Mouse (Mus musculus): ENCODE measurements around the gene Ppard. TPM values are rescaled to one million over a fixed set of nuclear protein-coding genes. Genes with fewer than 3 reads are reported as not detected.

Ppard gene
- polyA plus RNA-seq, 1 experiment from 2014 or later = 1.3 TPM

DNA sequence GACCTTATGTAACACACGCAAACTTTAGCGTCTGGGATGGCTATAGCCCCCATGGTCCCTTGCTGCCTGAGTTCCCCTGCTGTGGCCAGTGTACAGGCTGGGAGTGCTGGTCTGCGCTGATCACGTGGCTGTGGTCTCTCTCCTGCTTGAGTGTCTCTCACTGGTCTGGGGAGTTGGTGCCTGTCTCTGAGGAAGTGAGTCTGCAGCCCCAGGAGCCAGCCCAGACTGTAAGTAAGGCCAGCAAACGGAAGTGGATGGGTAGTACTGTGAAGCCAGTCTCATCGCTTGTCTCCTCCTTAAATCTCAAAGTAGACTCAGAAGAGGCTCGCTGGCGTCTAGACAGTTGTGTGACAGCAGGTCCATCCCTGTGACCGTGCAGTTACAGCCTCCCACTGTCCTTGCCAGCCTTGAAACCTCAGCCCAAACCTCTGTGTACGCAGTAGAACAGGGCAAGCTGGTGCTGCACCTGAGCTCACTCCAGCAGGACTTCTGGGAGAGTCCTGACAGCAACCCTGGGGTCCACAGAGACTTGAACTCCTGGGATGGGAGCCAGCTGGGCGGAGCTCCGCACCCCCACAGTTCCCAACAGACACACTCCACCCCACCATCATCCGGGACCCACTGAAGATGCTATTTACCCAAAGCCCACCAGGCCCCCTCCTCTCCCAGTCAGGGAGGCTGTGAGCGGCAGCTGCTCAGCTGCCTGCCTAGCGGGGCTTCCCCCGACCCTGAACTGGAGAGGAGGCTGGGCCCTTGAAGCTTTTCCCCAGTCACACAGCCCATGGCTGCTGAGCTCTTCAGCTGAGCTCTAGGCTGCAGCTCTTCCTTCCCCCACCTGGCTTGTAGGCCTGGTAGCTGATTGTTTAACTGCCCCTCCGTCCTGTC lies 62.2 kb downstream of the Ppard start:
- Histone ChIP-seq H3K4me1 (no peaks in the 10 kb centered on the region), H3K36me3 (no peaks in the 10 kb centered on the region), H3K4me3 (no peak overlapping the region), H3K9ac (replicated peaks) (no peak overlapping the region), H3K27me3 (no peaks in the 10 kb centered on the region), H3K27ac (replicated peaks) (peak overlapping the region; percentile 34; the same call in 1 of the 2 replicates), H3K9me3 (no peaks in the 10 kb centered on the region), H3K4me2 (replicated peaks) (no peak overlapping the region)
- 72% methylated on average over 17 of the region's 17 CpGs for WGBS
- ATAC-seq (replicated peaks) = no peak

DNA sequence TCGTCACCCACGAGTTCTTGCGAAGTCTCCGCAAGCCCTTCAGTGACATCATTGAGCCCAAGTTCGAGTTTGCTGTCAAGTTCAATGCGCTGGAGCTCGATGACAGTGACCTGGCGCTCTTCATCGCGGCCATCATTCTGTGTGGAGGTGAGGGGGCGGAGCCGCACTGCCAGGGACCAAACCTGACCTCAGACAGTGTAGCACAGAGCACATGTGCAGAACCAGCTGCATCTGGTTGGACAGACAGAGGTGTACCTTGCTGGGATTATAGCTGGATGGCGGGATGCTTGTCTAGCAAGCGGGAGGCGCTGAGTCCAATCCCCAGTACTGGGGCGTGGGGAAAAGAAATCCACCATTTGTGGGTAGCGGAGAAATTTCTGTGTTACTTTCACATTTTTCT lies 66.4 kb downstream of the Ppard start:
- Histone ChIP-seq H3K36me3 (no peaks in the 10 kb centered on the region), H3K27me3 (no peaks in the 10 kb centered on the region), H3K9me3 (no peaks in the 10 kb centered on the region), H3K4me1 (no peaks in the 10 kb centered on the region), H3K27ac (replicated peaks) (no peak overlapping the region), H3K9ac (replicated peaks) (no peak overlapping the region), H3K4me3 (no peak overlapping the region), H3K4me2 (replicated peaks) (no peak overlapping the region)
- ATAC-seq (replicated peaks) = no peak
- WGBS = 93% methylated on average over 17 of the region's 17 CpGs

DNA sequence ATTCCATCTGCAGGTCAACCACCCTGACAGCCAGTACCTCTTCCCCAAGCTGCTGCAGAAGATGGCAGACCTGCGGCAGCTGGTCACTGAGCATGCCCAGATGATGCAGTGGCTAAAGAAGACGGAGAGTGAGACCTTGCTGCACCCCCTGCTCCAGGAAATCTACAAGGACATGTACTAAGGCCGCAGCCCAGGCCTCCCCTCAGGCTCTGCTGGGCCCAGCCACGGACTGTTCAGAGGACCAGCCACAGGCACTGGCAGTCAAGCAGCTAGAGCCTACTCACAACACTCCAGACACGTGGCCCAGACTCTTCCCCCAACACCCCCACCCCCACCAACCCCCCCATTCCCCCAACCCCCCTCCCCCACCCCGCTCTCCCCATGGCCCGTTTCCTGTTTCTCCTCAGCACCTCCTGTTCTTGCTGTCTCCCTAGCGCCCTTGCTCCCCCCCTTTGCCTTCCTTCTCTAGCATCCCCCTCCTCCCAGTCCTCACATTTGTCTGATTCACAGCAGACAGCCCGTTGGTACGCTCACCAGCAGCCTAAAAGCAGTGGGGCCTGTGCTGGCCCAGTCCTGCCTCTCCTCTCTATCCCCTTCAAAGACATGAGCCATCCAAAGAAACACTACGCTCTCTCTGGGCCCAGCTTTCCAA lies 67.3 kb downstream of the Ppard start:
- 59% methylated on average over 8 of the region's 11 CpGs for WGBS
- no peak for ATAC-seq (replicated peaks)
- no peaks in the 10 kb centered on the region for H3K27me3 ChIP-seq
- H3K9me3 ChIP-seq = no peaks in the 10 kb centered on the region
- H3K36me3 ChIP-seq = no peaks in the 10 kb centered on the region
- H3K4me1 ChIP-seq = no peaks in the 10 kb centered on the region
- no peak overlapping the region for H3K4me3 ChIP-seq
- H3K27ac ChIP-seq (replicated peaks) = no peak overlapping the region
- no peak overlapping the region for H3K4me2 ChIP-seq (replicated peaks)
- H3K9ac ChIP-seq (replicated peaks) = no peak overlapping the region

DNA sequence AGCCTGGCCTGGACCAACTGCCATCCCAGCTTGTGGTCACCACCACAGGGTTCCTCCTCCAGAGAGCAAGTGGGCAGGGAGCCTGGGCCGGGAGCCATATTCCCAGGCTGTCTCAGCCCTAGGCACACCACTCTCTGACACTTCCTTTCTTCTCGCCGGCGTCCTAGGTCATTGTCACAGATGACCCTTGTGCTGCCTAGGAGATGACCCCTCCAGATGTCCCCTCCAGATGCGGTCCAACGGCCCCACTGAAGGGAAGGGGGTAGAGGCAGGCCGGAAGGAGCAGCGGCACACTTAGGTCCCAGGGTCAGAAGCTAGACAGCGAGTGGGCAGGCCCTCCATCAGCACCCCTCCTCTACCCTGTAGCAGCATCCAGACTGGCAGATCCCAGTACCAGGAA lies 67.8 kb downstream of the Ppard start:
- WGBS = 79% methylated on average over 9 of the region's 9 CpGs
- no peaks in the 10 kb centered on the region for H3K27me3 ChIP-seq
- no peaks in the 10 kb centered on the region for H3K9me3 ChIP-seq
- no peak overlapping the region for H3K4me2 ChIP-seq (replicated peaks)
- H3K4me3 ChIP-seq = no peak overlapping the region
- H3K9ac ChIP-seq (replicated peaks) = no peak overlapping the region
- H3K36me3 ChIP-seq = no peaks in the 10 kb centered on the region
- no peak for ATAC-seq (replicated peaks)
- no peak overlapping the region for H3K27ac ChIP-seq (replicated peaks)
- no peaks in the 10 kb centered on the region for H3K4me1 ChIP-seq

DNA sequence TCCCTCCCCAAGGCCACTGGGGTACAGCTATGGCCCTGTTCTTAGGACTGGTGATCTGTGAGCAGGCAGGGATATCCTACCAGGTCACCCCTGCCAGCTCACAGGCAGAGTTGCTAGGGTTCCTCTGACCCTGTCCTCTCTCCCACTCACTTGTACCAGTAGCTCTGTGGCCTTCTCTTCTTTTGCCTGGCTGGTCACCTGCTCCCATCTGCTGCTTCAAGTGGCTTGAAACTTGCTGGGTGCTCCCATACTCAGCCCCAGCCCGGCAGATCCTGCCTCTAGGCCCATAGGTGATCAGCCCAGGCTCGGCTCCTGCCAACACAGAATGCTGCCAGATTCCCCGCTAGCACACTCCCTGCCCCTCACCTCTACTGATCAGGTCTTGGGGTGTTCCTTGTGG lies 68.3 kb downstream of the Ppard start:
- H3K4me2 ChIP-seq (replicated peaks) = no peak overlapping the region
- no peak for ATAC-seq (replicated peaks)
- WGBS = 68% methylated on average over 3 of the region's 3 CpGs

DNA sequence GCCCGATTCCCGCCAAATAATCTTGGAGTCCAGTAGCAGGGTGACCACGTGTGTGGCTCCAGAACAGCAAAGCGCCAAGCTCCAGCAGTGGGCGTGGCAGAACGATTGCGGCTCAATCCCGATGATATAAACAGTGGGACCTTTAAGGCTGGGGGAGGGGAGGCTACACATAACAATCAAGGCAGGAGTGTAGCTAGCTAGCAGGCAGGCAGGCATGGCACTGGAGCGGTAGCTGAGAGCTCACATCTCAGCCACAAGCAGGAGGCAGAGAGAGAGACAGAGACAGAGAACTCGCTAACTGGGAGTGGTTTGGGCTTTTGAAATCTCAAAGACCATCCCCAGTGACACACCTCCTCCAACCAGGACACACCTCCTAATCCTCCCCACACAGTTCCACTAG lies 72.7 kb downstream of the Ppard start:
- 53% methylated on average over 10 of the region's 10 CpGs for WGBS
- H3K27me3 ChIP-seq = no peaks in the 10 kb centered on the region
- H3K4me3 ChIP-seq = no peak overlapping the region
- no peaks in the 10 kb centered on the region for H3K9me3 ChIP-seq
- H3K9ac ChIP-seq (replicated peaks) = no peak overlapping the region
- H3K27ac ChIP-seq (replicated peaks) = no peak overlapping the region
- no peaks in the 10 kb centered on the region for H3K36me3 ChIP-seq
- H3K4me2 ChIP-seq (replicated peaks) = no peak overlapping the region
- H3K4me1 ChIP-seq = peaks cover 2% of the 10 kb centered on the region; the same call in 1 of the 2 replicates
- no peak for ATAC-seq (replicated peaks)

More for the DNA sequence above, 68.3 kb downstream of the Ppard start:
- Histone ChIP-seq H3K4me1 (no peaks in the 10 kb centered on the region), H3K9me3 (no peaks in the 10 kb centered on the region), H3K27me3 (no peaks in the 10 kb centered on the region), H3K36me3 (no peaks in the 10 kb centered on the region), H3K9ac (replicated peaks) (no peak overlapping the region), H3K27ac (replicated peaks) (no peak overlapping the region), H3K4me3 (no peak overlapping the region)

DNA sequence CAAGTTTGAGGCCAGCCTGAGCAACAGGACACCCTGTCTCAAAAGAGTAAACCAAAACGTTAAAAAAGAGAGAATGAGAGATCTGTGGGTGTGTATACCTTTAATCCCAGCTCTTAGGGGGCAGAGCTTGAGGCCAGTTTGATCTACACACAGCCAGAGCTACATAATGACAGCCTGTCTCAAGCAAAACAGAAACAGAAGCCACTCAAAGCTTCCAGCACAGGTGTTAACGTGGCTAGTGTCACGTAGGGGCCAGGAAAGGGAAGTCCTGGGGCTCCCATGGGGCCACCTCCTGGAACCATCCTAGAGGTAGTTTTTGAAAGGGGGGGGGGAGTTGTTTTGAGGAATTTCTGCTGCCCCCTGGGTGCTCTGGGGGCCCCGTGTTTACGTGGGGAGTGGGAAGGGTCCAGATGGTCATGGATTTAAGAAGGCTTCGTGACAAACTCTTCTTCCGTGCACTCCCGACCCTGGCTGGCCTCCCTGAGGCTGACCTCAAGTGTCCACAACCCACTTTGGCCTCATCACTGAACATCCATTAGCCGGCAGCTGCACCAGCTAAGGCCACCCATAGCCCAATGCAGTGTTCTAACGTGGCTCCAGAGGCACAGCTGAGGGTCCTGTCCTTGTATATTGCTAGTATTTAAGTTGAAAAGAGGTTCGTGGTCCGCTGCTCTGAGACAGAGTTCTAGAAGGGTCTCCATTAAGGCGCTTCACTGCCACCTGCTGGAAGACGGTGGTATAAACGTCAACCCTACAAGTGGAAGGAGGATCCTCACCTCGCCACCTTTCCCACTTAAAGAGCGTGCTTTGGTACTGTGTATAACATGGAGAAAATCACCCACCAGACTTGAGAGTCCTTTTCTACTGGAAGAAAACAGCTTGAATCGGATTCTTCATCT lies 76.0 kb downstream of the Ppard start:
- Histone ChIP-seq H3K4me1 (peaks cover 7% of the 10 kb centered on the region), H3K27me3 (no peaks in the 10 kb centered on the region), H3K9ac (replicated peaks) (no peak overlapping the region), H3K9me3 (no peaks in the 10 kb centered on the region), H3K4me2 (replicated peaks) (no peak overlapping the region), H3K36me3 (no peaks in the 10 kb centered on the region), H3K27ac (replicated peaks) (no peak overlapping the region), H3K4me3 (no peak overlapping the region)
- WGBS = 14% methylated on average over 18 of the region's 18 CpGs
- no peak for ATAC-seq (replicated peaks)

DNA sequence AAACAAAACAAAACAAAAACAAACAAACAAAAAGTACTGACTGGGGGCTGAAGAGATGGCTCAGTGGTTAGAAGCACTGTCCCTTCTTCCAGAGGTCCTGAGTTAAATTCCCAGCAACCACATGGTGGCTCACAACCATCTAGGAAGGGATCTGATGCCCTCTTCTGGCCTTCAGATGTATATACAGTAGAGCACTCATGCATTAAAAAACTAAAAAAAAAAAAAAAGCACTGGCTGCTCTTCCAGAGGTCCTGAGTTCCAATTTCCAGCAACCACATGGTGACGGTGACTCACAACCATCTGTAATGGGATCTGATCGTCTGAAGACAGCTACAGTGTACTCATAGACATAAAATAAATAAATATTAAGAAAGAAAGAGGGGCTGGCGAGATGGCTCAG lies 78.3 kb downstream of the Ppard start:
- no peak for ATAC-seq (replicated peaks)
- H3K9ac ChIP-seq (replicated peaks) = no peak overlapping the region
- H3K36me3 ChIP-seq = no peaks in the 10 kb centered on the region; the same call in 1 of the 2 replicates
- WGBS = 85% methylated on average over 3 of the region's 3 CpGs
- H3K4me2 ChIP-seq (replicated peaks) = no peak overlapping the region
- H3K4me3 ChIP-seq = no peak overlapping the region
- no peak overlapping the region for H3K27ac ChIP-seq (replicated peaks)
- H3K4me1 ChIP-seq = peaks cover 18% of the 10 kb centered on the region
- H3K9me3 ChIP-seq = no peaks in the 10 kb centered on the region
- H3K27me3 ChIP-seq = no peaks in the 10 kb centered on the region

DNA sequence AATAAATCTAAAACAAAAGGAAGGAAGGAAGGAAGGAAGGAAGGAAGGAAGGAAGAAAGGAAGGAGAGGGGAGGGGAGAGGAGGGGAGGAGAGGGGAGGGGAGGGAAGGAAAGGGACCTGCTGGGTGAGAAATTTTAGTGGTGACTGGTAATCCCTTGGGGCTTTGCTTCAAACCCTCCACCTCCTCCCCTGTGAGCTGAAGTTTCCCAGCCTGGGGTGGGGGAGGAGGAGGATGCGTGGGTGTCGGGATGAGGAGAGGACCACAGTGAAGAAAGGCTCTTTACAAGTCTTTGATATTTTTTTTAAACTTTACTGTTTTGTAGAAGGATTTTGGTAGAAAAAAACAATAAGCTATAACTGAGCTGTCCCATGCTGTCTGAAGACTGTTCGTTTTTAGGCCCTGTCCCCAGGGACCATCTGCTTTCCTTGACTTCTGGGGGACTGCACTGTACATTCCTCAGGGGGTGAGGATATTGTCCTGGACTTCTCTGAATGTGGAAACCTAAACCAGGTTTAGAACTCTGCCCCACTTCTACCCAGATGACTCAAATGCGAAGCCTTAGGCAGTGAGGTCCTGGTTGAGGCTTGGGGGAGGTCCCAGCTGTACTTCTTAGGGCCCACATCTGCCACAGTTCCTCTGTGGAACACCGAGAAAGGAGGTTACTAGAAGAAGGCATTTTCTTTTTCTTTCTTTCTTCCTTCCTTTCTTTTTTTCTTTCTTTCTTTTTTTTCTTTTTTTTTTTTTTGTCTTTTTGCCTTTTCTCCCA lies 79.0 kb downstream of the Ppard start:
- ATAC-seq (replicated peaks) = no peak
- 84% methylated on average over 5 of the region's 5 CpGs for WGBS
- H3K27ac ChIP-seq (replicated peaks) = no peak overlapping the region
- H3K4me1 ChIP-seq = peaks cover 18% of the 10 kb centered on the region
- no peaks in the 10 kb centered on the region for H3K27me3 ChIP-seq
- no peaks in the 10 kb centered on the region; the same call in 1 of the 2 replicates for H3K36me3 ChIP-seq
- H3K4me3 ChIP-seq = no peak overlapping the region
- H3K9ac ChIP-seq (replicated peaks) = no peak overlapping the region
- no peaks in the 10 kb centered on the region for H3K9me3 ChIP-seq
- no peak overlapping the region for H3K4me2 ChIP-seq (replicated peaks)

DNA sequence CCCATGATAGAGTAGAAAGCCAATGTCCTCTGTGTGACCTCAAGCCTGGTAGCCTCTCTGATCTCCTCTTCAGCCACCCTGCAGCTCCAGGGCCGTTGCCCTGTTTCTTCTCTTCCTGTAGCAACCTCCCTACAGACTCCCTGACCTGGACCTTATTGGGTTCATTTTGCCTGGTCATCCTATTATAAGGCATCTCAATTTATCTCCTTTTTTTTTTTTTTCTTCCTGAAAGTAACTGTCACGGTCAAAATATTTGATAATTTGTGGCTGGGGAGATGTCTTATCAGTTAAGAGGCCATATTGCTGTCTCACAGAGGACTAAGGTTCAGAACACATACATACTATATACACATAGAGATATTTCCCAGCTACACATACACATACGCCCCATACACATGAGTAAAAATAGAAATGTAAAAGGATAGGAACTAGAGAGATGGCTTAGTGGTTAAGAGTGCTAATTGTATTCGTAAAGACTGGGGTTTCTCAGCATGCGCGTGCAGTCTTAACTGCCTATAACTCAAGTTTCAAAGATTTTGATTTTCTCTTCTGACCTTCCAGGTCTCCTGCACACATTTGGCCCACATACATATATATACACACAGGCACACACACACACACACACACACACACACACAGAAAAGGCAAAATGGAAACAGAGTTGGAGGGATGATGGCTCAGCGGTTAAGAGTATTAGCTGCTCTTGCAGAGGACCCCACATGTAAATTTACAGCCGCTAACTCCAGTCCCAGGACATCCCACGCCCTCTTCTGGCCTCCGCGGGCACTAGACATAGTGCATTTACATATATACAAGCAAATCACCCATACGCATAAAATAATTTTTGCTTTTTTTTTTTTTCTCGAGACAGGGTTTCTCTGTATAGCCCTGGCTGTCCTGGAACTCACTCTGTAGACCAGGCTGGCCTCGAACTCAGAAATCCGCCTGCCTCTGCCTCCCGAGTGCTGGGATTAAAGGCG lies 80.0 kb downstream of the Ppard start:
- Histone ChIP-seq H3K4me1 (peaks cover 18% of the 10 kb centered on the region), H3K9me3 (no peaks in the 10 kb centered on the region), H3K4me3 (peak overlapping the region; percentile 63), H3K9ac (replicated peaks) (peak overlapping the region; percentile 22; the same call in 1 of the 2 replicates), H3K27me3 (no peaks in the 10 kb centered on the region), H3K27ac (replicated peaks) (peak overlapping the region; percentile 84; the same call in 1 of the 2 replicates), H3K4me2 (replicated peaks) (peak overlapping the region; percentile 80), H3K36me3 (no peaks in the 10 kb centered on the region; the same call in 1 of the 2 replicates)
- 27% methylated on average over 17 of the region's 17 CpGs for WGBS
- peak; percentile 33 for ATAC-seq (replicated peaks)
